Mouse (Mus musculus) hematopoietic stem cell, adult 5-6 weeks (primary cell): ENCODE data around the gene Cyth4. TPM values are rescaled to one million over a fixed set of nuclear protein-coding genes. Genes with fewer than 3 reads are reported as not detected.

Source experiments
- ATAC-seq, 2 experiments: fragments of 125-278 bp in 1 of 2; replicated peaks in 1 of 2; 2 replicates each; pipeline ENCODE4 v1.8.0; 2016 to 2017; ENCODE audit warnings: inconsistent platforms in 2 of 2, mild to moderate bottlenecking in 2 of 2, moderate number of reproducible peaks in 2 of 2, low read depth in 1 of 2, moderate TSS enrichment in 1 of 2; ENCODE audit not compliant: low FRiP score in 2 of 2, poor library complexity in 2 of 2, severe bottlenecking in 2 of 2, insufficient read depth in 1 of 2, low TSS enrichment in 1 of 2
- total RNA-seq: library from RNA; stranded (forward); fragments of 172-1452, 232-1000 nt; gene quantifications from 2 replicates; pipeline ENCODE4 v1.2.3, GENCODE M21; 2017

Cyth4 gene
- total RNA-seq, 1 experiment from 2014 or later = 50.4 TPM

- ATAC-seq = no peak
Observed at GRCm38 (mm10) chr15:78599529-78600193, 2.8 kb downstream of the Cyth4 start.

DNA sequence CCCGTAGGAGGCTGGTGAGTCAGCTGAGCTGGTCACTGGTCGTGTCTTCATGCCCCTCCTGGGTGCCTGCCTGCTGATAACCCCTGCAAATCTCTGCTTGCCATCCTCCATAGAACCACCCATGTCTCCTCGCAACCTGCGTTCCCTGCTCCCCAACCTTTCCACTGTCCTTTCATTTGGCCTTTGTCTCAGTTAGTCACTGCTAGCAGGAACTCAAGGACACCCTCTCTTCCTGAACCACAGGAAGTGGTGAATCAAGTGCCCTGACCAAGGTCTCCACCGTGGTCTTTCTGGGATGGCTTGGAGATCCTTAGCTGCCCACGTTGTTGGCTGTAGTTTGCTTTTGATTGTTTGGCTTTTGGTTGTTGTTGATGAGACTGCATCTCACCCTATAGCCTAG lies 4.3 kb downstream of the Cyth4 start:
- ATAC-seq = no peak

DNA sequence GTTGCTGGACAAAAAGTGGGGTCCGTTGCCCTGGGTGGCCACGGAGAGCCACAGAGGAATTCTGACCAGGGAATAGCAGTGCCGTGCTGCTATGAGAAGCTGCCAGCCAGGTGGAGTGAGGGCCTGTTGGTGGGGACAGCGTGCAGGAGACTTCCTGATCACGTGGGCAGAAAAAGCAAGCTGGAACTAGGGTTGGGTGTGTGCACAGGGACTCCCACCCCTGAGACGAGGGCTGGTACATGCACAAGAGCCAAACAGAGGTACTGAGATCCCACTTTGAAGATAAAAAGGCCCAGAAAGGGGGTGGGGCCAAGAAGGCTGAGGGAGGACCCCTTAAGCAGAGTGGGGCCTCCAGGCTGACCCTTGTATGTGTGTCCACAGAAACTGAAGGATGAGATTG lies 7.4 kb downstream of the Cyth4 start:
- no peak for ATAC-seq

- no peak for ATAC-seq
Observed at GRCm38 (mm10) chr15:78605371-78605791, 8.5 kb downstream of the Cyth4 start.

DNA sequence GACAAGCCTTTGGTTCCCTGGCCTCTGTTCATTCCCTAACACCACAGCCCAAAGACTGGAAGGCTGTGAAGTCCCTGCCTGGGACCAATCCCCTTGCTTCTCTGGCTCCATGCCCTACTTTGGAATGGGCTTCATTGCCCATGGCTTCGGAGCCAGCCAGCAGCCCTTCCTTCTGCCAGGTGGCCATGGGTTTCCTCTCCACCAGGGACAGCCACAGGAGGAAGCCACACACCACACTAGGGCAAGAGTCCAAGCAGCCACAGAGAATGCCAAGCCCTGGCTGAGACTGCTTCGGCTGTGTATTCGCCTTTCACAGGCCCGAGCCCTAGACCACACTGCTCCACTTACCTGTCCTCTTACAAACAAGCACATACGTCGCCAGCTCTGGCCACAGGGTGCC lies 9.2 kb downstream of the Cyth4 start:
- ATAC-seq = peak; percentile 80 to 81

DNA sequence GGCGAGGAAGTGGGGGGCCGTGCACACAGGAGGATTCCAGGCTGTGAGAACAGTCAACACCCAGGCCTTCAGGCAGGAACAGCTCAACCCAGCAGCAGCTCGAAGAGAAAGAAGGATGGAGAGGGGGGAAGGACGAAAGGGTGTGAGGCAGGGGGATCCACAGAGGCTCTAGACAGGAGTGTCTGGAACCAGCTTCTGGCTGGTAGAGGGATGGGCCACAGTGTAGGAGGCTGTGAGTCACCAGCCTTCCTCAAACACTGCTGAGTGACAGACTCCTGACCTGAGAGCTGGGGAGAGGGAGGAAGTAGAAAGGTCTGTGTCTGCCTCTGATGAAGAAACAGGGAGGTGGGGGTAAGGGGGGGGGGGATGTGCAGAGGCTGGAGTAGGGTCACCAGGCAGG lies 10.6 kb downstream of the Cyth4 start:
- peak; percentile 63 to 67 for ATAC-seq

GRCm38 (mm10) chr15:78610705-78611462 lies 14.0 kb downstream of the Cyth4 start:
- no peak for ATAC-seq

- ATAC-seq = no peak
Observed at GRCm38 (mm10) chr15:78614536-78614935, 17.7 kb downstream of the Cyth4 start.

DNA sequence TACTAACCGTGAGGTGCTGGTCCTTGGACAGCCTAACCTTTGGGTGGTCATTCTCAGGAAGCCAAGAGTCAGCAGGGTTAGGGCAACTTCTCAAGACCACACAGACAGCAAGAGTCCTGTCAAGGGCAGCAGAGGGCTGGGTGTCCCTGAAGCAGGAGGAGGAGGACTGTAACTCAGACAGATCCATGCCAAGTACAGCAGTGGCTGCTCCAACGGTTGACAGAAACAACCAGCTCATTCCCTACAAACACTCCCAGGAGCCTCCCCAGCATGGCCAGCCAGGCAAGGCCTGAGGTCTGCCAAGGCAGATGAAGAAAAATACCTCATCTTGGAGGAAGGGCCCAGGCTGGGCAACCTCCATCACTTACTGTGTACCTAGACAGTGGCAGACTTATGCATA lies 20.1 kb downstream of the Cyth4 start:
- no peak for ATAC-seq

- peak; percentile 65 to 81 for ATAC-seq
Observed at GRCm38 (mm10) chr15:78623426-78623825, 26.6 kb downstream of the Cyth4 start.

GRCm38 (mm10) chr15:78624431-78624950 lies 27.6 kb downstream of the Cyth4 start:
- peak; percentile 43 to 61 for ATAC-seq

DNA sequence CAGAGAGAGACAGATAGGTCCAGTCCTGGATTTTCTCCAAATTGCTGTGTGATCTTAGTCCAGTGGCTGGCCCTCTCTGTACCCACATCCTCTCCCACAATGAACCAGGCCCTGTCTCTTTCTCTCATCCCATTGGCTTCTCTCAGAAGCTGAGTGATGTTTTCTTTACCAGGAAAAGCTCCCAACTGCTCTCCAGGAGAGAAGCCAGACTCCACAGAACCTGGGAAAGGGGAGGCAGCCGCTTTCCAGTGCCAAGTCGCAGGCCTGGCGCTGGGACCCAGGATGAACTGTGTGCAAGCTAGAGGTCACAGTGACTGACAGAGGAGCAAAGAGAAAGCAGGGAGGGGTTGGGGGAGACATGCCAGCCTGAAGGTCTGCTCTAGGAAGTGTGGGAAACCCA lies 28.1 kb downstream of the Cyth4 start:
- ATAC-seq = no peak

DNA sequence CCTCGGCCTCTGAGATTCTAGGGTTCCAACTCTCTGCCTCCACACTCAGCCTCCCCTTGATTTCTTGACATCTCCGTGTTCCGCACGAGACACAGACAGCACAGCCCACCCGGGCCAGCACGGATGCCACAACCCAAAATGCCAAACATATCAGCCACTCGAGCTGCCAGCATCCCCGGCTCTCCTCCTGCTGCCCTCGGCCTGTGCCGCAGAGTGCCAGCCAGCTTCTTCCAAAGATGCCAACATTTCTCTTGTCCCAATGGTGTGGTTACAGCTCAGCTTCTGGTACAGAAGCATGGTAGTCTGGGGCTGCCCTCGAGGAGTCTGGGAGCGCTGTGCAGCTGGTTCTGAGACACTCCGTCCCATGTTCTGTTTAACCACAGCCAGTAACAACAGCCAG lies 29.4 kb downstream of the Cyth4 start:
- ATAC-seq = no peak

DNA sequence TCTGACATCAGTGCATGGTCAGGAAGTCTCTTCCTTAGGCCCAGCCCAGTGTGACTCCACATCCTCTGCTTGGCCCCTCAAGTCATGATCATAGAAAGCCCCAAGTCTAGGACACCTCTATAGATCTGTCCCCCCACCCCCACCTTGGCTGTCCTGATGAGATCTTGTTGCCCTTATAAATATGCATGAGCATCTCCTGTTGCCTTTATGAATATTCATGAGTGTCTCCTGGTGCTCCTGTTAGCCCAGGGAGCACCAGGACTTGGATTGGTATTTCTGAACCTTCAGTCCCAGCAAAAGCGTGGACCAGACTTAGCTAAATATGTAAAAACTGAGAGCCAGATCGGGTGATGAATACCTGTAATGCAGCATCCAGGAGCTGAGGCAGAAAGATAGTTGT lies 35.5 kb downstream of the Cyth4 start:
- ATAC-seq = no peak

DNA sequence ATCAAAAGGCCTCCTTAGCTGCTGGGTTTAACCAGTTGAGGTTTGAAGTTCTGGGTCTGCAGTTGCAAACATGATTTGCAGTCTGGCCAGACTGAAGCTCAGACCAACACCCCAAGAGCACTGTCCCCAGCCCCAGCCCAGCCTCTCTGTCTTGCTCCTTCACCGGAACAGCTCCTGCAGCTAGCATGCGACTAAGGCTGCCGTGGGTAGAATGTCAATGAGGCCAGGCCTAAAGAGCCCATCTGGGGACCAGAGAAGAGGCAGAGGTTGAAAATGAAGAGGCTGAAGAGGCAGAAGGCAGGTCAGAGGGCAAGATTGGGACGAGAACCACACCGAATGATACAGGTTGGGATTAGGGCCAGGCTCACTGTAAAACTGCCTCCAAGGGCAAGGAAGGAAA lies 36.6 kb downstream of the Cyth4 start:
- ATAC-seq = no peak

DNA sequence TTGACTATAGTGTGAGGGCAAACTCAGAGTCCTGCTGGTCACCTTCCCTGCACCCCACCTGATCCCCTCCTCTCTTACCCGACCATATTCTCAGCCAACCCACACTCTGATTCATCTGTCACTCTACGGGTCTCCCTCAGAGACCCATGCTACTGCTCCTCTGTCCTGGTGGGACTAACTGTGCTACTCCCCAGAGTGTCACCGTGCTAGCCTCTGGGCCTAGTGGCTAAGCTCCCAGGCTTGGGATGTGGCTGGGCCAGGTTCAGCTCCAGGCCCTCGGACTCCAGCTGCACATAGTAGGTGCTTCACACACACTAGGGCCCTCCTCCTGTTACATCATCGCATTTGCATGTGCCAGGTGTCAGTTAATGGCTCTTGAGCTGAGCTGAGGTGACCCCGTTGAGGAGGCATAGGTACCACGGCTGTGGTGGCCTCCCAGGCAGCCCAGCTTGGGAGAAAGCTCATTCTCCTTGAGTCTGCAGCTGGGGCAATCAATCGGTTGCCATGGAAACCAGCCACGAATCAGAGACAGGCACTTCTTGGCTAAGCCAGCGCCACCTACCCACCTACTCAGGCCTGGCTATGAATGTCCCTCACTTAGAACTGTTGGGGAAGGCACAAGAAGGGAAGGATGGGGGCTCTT lies 37.4 kb downstream of the Cyth4 start:
- no peak for ATAC-seq

DNA sequence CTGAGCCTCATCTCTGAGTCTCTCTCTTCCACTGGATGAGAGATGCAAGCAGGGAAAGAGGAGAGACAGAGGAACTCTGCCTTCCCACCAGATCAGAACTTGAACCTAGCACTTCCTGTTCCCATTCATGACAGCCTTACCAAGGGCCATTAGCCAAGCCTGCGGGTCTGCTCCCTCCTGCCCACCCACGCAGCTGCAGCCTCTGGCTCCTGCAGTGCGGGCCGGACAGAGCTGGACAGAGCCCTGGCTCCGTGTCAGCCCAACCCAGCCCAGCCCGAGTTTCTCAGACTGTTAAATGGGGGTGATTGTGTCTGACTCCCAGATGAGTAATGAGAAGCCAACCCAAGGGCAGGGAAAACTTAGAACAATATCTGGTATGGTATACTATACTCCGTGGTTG lies 38.4 kb downstream of the Cyth4 start:
- ATAC-seq = no peak

- ATAC-seq = no peak
Observed at GRCm38 (mm10) chr15:78643633-78644032, 46.8 kb downstream of the Cyth4 start.
